Mouse (Mus musculus) erythroblast, embryonic 14.5 days (primary cell): ENCODE data around the gene Baz2b.

Experiments
- GATA1 ChIP-seq: IDR thresholded peaks from 2 replicates; pipeline ENCODE4 v1.6.1; 2012; ENCODE audit warnings: low read length, inconsistent platforms, mixed read lengths
- TAL1 ChIP-seq: IDR thresholded peaks from 3 replicates; pipeline ENCODE4 v1.6.1; 2012; ENCODE audit warnings: low read length, inconsistent platforms, mixed read lengths

DNA sequence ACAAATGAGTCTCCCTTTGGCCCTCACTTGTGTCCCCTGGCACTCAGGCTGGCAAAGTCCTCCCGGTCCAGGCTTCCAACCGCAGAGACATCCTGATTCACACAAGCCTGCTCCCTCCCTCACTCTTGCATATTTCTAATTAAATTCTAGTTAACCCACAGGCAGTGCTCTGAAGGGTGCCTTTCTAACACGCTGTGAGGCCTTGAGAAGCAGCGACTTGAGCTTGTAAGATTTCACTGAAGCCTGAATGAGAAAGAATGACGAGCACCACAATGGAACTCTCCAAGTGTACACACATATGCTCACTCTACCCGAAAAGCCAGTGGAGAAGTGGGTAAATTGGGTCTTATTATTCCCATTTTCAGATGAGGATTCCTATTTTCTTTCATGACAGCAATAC lies 183.1 kb downstream of the Baz2b start:
- TF ChIP-seq GATA1 (no peak), TAL1 (no peak)
